Mouse (Mus musculus) lung, embryonic 14.5 days (tissue): ENCODE data around the gene Ap4s1. TPM values are rescaled to one million over a fixed set of nuclear protein-coding genes. Genes with fewer than 3 reads are reported as not detected.
A peak's percentile ranks its signal among the peaks of the same experiment; 100 is the strongest.
"Not testable (repeated sequence)": the region's sequence is repeated elsewhere in the genome, so short reads cannot be mapped to it uniquely, and the experiment has no call there.

ENCODE experiments used
- ATAC-seq: fragments of 200-750 bp; cut with Nextera tagmentation; 2 replicates; pipeline ENCODE4 v1.8.0; 2017; ENCODE audit warnings: mild to moderate bottlenecking, moderate TSS enrichment, moderate library complexity; ENCODE audit not compliant: insufficient read depth
- DNase-seq: peaks from one replicate; pipeline ENCODE4 v3.0.0-alpha.2; 2015
- H3K27ac ChIP-seq: fragments of 300-500 bp; sonication (generic); 2 replicates; pipeline ENCODE4 v1.5.1; 2014; ENCODE audit warnings: low read depth, mild to moderate bottlenecking, moderate library complexity
- H3K27me3 ChIP-seq: fragments of 300-500 bp; sonication (generic); 2 replicates; pipeline ENCODE4 v1.6.1; 2014; ENCODE audit warnings: low read length, control low read depth; ENCODE audit not compliant: insufficient read depth
- H3K36me3 ChIP-seq: fragments of 300-500 bp; sonication (generic); 2 replicates; pipeline ENCODE4 v1.6.1; 2014; ENCODE audit warnings: control low read depth; ENCODE audit not compliant: insufficient read depth
- H3K4me1 ChIP-seq: fragments of 300-500 bp; sonication (generic); 2 replicates; pipeline ENCODE4 v1.6.1; 2014; ENCODE audit warnings: antibody characterized with exemption, control low read depth; ENCODE audit not compliant: insufficient read depth
- H3K4me2 ChIP-seq: fragments of 300-500 bp; sonication (generic); 2 replicates; pipeline ENCODE4 v1.6.1; 2014; ENCODE audit warnings: mild to moderate bottlenecking
- H3K4me3 ChIP-seq: fragments of 300-500 bp; sonication (generic); 2 replicates; pipeline ENCODE4 v1.5.1; 2014; ENCODE audit warnings: low read depth, low read length
- H3K9ac ChIP-seq: fragments of 300-500 bp; sonication (generic); 2 replicates; pipeline ENCODE4 v1.6.1; 2014
- H3K9me3 ChIP-seq: fragments of 300-500 bp; sonication (generic); 2 replicates; pipeline ENCODE4 v1.6.1; 2016; ENCODE audit warnings: low read depth, low read length, control low read depth
- CTCF ChIP-seq: IDR thresholded peaks from 2 replicates; pipeline ENCODE4 v1.5.1; 2016; ENCODE audit warnings: antibody characterized with exemption, low read depth
- WGBS: fragments of 180-500 bp; shearing (Covaris S2); extraction: QIAGEN DNeasy Blood & Tissue Kit; methylation state at CpG from one replicate; pipeline ENCODE4 v1.1.7; 2014; 5-methylcytosine and 5-hydroxymethylcytosine counted together
- polyA plus RNA-seq: library from polyadenylated mRNA; unstranded; fragments of >200 nt; fragmentation: Nextera tagmentation; extraction: Ambion mirVana; gene quantifications from 2 replicates; pipeline ENCODE4 v1.2.1, GENCODE M21; 2014

Gene Ap4s1
- polyA plus RNA-seq: 37.0 and 38.5 TPM in 2 replicates

- H3K4me3 ChIP-seq: peak within 1 kb of the TSS; percentile 98
- H3K36me3 ChIP-seq: no peaks in the 10 kb centered on the region
- peaks cover 4% of the 10 kb centered on the region for H3K4me1 ChIP-seq
- under 1% methylated on average over 106 of the region's 108 CpGs for WGBS
- H3K27ac ChIP-seq: peak within 1 kb of the TSS; percentile 100
- ATAC-seq (peak; percentile 76), DNase-seq (peak; percentile 78)
- H3K9ac ChIP-seq: peak within 1 kb of the TSS; percentile 99
- no peaks in the 10 kb centered on the region for H3K27me3 ChIP-seq
- no peak for TF ChIP-seq CTCF
- no peaks in the 10 kb centered on the region for H3K9me3 ChIP-seq
- H3K4me2 ChIP-seq: peak within 1 kb of the TSS; percentile 81
These were observed at the start of gene Ap4s1 for GRCm38 (mm10) chr12:51690893-51691844. TSS of gene Ap4s1 (plus strand) at chr12:51691033.

- H3K9me3 ChIP-seq: no peaks in the 10 kb centered on the region
- ATAC-seq (no peak), DNase-seq (peak; percentile 53)
- H3K36me3 ChIP-seq: peaks cover 15% of the 10 kb centered on the region; the same call in 1 of the 2 replicates
- 16% methylated on average over 6 of the region's 6 CpGs for WGBS
- H3K4me2 ChIP-seq: no peak overlapping the region
- H3K27me3 ChIP-seq: no peaks in the 10 kb centered on the region
- TF ChIP-seq CTCF: no peak
- H3K4me3 ChIP-seq: no peak overlapping the region
- no peak overlapping the region for H3K27ac ChIP-seq
- H3K4me1 ChIP-seq: peaks cover 3% of the 10 kb centered on the region; the same call in 1 of the 2 replicates
- no peak overlapping the region for H3K9ac ChIP-seq
These were observed 49.0 kb upstream of the Ap4s1 start for GRCm38 (mm10) chr12:51641871-51642270.

GRCm38 (mm10) chr12:51649401-51649800, 41.4 kb upstream of the Ap4s1 start:
- not testable (repeated sequence) for H3K4me1 ChIP-seq, DNase-seq, H3K9me3 ChIP-seq, H3K9ac ChIP-seq, H3K4me2 ChIP-seq, H3K27me3 ChIP-seq, H3K4me3 ChIP-seq, ATAC-seq, H3K27ac ChIP-seq
- peaks cover 39% of the 10 kb centered on the region for H3K36me3 ChIP-seq

- Histone ChIP-seq H3K4me2 (no peak overlapping the region), H3K4me3 (no peak overlapping the region), H3K4me1 (no peaks in the 10 kb centered on the region), H3K9me3 (no peaks in the 10 kb centered on the region), H3K27me3 (no peaks in the 10 kb centered on the region), H3K9ac (no peak overlapping the region), H3K36me3 (peaks cover 15% of the 10 kb centered on the region; the same call in 1 of the 2 replicates), H3K27ac (no peak overlapping the region)
- TF ChIP-seq CTCF: no peak
- DNase-seq: no peak
- WGBS: 84% methylated on average over 1 of the region's 1 CpGs
- ATAC-seq: no peak
These were observed 34.8 kb upstream of the Ap4s1 start for GRCm38 (mm10) chr12:51655944-51656465.

GRCm38 (mm10) chr12:51663011-51663410, 27.8 kb upstream of the Ap4s1 start:
- Histone ChIP-seq H3K9ac (no peak overlapping the region), H3K9me3 (no peaks in the 10 kb centered on the region), H3K27me3 (no peaks in the 10 kb centered on the region), H3K27ac (no peak overlapping the region), H3K36me3 (no peaks in the 10 kb centered on the region), H3K4me1 (no peaks in the 10 kb centered on the region), H3K4me2 (no peak overlapping the region), H3K4me3 (no peak overlapping the region)
- DNase-seq: no peak
- no peak for TF ChIP-seq CTCF
- no peak for ATAC-seq

- DNase-seq (no peak), ATAC-seq (no peak)
- Histone ChIP-seq H3K4me1 (no peaks in the 10 kb centered on the region), H3K9me3 (no peaks in the 10 kb centered on the region), H3K36me3 (no peaks in the 10 kb centered on the region), H3K4me2 (no peak overlapping the region), H3K27ac (no peak overlapping the region), H3K27me3 (no peaks in the 10 kb centered on the region), H3K4me3 (no peak overlapping the region), H3K9ac (no peak overlapping the region)
- TF ChIP-seq CTCF: no peak
These were observed 26.9 kb upstream of the Ap4s1 start for GRCm38 (mm10) chr12:51663908-51664307.

GRCm38 (mm10) chr12:51666708-51667430, 24.0 kb upstream of the Ap4s1 start:
- Histone ChIP-seq H3K4me3 (no peak overlapping the region), H3K9me3 (no peaks in the 10 kb centered on the region), H3K4me1 (no peaks in the 10 kb centered on the region), H3K36me3 (no peaks in the 10 kb centered on the region), H3K9ac (no peak overlapping the region), H3K4me2 (no peak overlapping the region), H3K27me3 (no peaks in the 10 kb centered on the region), H3K27ac (no peak overlapping the region)
- 73% methylated on average over 4 of the region's 4 CpGs for WGBS
- ATAC-seq (no peak), DNase-seq (peak; percentile 34)
- TF ChIP-seq CTCF: peak; percentile 52
